Mouse (Mus musculus): ENCODE results near the gene Ttc28. TPM values are rescaled to one million over a fixed set of nuclear protein-coding genes. Genes with fewer than 3 reads are reported as not detected.

The Ttc28 gene
- total and polyA plus RNA-seq, 3 experiments = 0.21 to 0.89 (median 0.28) TPM

GRCm38 (mm10) chr5:110909955-110910589 lies 30.5 kb downstream of the Ttc28 start:
- H3K9ac ChIP-seq (ENCODE audit: insufficient read depth, low read depth) = no peak overlapping the region
- in situ Hi-C loops (cut with MboI; ENCODE audit: low pct_ligation_motif_present, low pct_unique_long_range_greater_than_20kb, low sequenced_read_pairs) = no loop called here
- H3K27ac ChIP-seq (ENCODE audit: insufficient read depth, low read depth) = no peak overlapping the region
- H3K9me3 ChIP-seq (replicated peaks; ENCODE audit: low read length) = no peaks in the 10 kb centered on the region
- no peak overlapping the region for H3K4me2 ChIP-seq (ENCODE audit: insufficient read depth, low read depth, poor library complexity, severe bottlenecking)
- peaks cover 0 to 6% of the 10 kb centered on the region in 2 experiments for H3K36me3 ChIP-seq (replicated peaks in 1 of 2; ENCODE audit: control insufficient read depth in 1 of 2, insufficient read depth in 1 of 2, low read length in 1 of 2)
- DNase-seq (ENCODE audit: extremely low read depth) = no peak
- dilution Hi-C loops (cut with MboI; ENCODE audit: extremely low pct_ligation_motif_present, extremely low pct_unique_long_range_greater_than_20kb, low sequenced_read_pairs) = no loop called here
- H3K79me2 ChIP-seq (replicated peaks; ENCODE audit: control insufficient read depth, extremely low read depth, insufficient read depth, poor library complexity, severe bottlenecking) = no peaks in the 10 kb centered on the region
- no peak overlapping the region for H3K4me3 ChIP-seq (replicated peaks in 1 of 3; ENCODE audit: low read depth in 2 of 3, low read length in 2 of 3, poor library complexity in 1 of 3)
- no peak for TF ChIP-seq ETS1 (conservative IDR thresholded peaks at IDR 0.05; ENCODE audit: low read depth, low read length)
- TF ChIP-seq ZKSCAN1 (IDR thresholded peaks at IDR 0.05; ENCODE audit: borderline replicate concordance, low read depth, low read length) = no peak
- no peak for TF ChIP-seq NRF1 (IDR thresholded peaks at IDR 0.05; ENCODE audit: low read depth, low read length)
- TF ChIP-seq POLR2AphosphoS2 (IDR thresholded peaks at IDR 0.05; ENCODE audit: low read depth, low read length) = no peak
- TF ChIP-seq UBTF (IDR thresholded peaks at IDR 0.05; ENCODE audit: low read depth, low read length) = no peak
- TF ChIP-seq POLR2A (IDR thresholded peaks at IDR 0.05; ENCODE audit: low read depth, low read length) = no peak
- TF ChIP-seq MEF2A (IDR thresholded peaks at IDR 0.05; ENCODE audit: borderline replicate concordance, low read depth, low read length) = no peak
- no peak for TF ChIP-seq CTCF (conservative IDR thresholded peaks at IDR 0.05 in 1 of 2, IDR thresholded peaks at IDR 0.05 in 1 of 2; ENCODE audit: low read depth in 2 of 2, low read length in 2 of 2)
- no peak for TF ChIP-seq IRF4 (IDR thresholded peaks at IDR 0.05; ENCODE audit: low read depth, low read length)
- no peak for TF ChIP-seq JUN (IDR thresholded peaks at IDR 0.05; ENCODE audit: insufficient read depth, low read depth, low read length)
- no peak for TF ChIP-seq ZNF384 (IDR thresholded peaks at IDR 0.05; ENCODE audit: low read depth, low read length)
- TF ChIP-seq PAX5 (IDR thresholded peaks at IDR 0.05; ENCODE audit: low read length) = no peak
- no peak for TF ChIP-seq SIN3A (IDR thresholded peaks at IDR 0.05; ENCODE audit: low read length)
- peaks cover 0 to 4% of the 10 kb centered on the region in 2 experiments; a peak in 2 of 4 replicates for H3K4me1 ChIP-seq (ENCODE audit: control insufficient read depth in 1 of 2, insufficient read depth in 2 of 2)
- H3K27me3 ChIP-seq (replicated peaks) = no peaks in the 10 kb centered on the region

- in situ Hi-C loops (cut with MboI; ENCODE audit: low pct_ligation_motif_present, low pct_unique_long_range_greater_than_20kb, low sequenced_read_pairs) = no loop called here
- dilution Hi-C loops (cut with MboI; ENCODE audit: extremely low pct_ligation_motif_present, extremely low pct_unique_long_range_greater_than_20kb, low sequenced_read_pairs) = no loop called here
These were observed 35.3 kb downstream of the Ttc28 start for GRCm38 (mm10) chr5:110914859-110915258.

More at GRCm38 (mm10) chr5:110914859-110915258, 35.3 kb downstream of the Ttc28 start:
- no peaks in the 10 kb centered on the region for H3K36me3 ChIP-seq (replicated peaks in 1 of 2; ENCODE audit: control insufficient read depth in 1 of 2, insufficient read depth in 1 of 2, low read length in 1 of 2)
- no peaks in the 10 kb centered on the region for H3K4me1 ChIP-seq (ENCODE audit: control insufficient read depth in 1 of 2, insufficient read depth in 2 of 2)
- no peaks in the 10 kb centered on the region for H3K27me3 ChIP-seq (replicated peaks)
- no peak for DNase-seq (ENCODE audit: extremely low read depth)
- no peaks in the 10 kb centered on the region for H3K9me3 ChIP-seq (replicated peaks; ENCODE audit: low read length)
- no peak overlapping the region for H3K9ac ChIP-seq (ENCODE audit: insufficient read depth, low read depth)
- TF ChIP-seq ZNF384 (IDR thresholded peaks at IDR 0.05; ENCODE audit: low read depth, low read length) (no peak), CHD2 (IDR thresholded peaks at IDR 0.05; ENCODE audit: low read length) (no peak), JUND (conservative IDR thresholded peaks at IDR 0.05; ENCODE audit: low read depth, low read length) (no peak), NELFE (IDR thresholded peaks at IDR 0.05; ENCODE audit: low read depth, low read length) (no peak), CTCF (conservative IDR thresholded peaks at IDR 0.05 in 1 of 2, IDR thresholded peaks at IDR 0.05 in 1 of 2; ENCODE audit: low read depth in 2 of 2, low read length in 2 of 2) (no peak), MAZ (IDR thresholded peaks at IDR 0.05; ENCODE audit: low read depth, low read length) (no peak), KAT2A (IDR thresholded peaks at IDR 0.05; ENCODE audit: insufficient replicate concordance, low read length) (no peak), RAD21 (IDR thresholded peaks at IDR 0.05; ENCODE audit: low read depth, low read length) (no peak)
- H3K4me3 ChIP-seq (replicated peaks in 1 of 3; ENCODE audit: low read depth in 2 of 3, low read length in 2 of 3, poor library complexity in 1 of 3) = no peak overlapping the region
- H3K4me2 ChIP-seq (ENCODE audit: insufficient read depth, low read depth, poor library complexity, severe bottlenecking) = no peak overlapping the region
- H3K79me2 ChIP-seq (replicated peaks; ENCODE audit: control insufficient read depth, extremely low read depth, insufficient read depth, poor library complexity, severe bottlenecking) = no peaks in the 10 kb centered on the region
- H3K27ac ChIP-seq (ENCODE audit: insufficient read depth, low read depth) = no peak overlapping the region

Data from CH12.LX (cell line).